Mouse (Mus musculus) liver, embryonic 16.5 days (tissue): Measurements from ENCODE around the gene Fam131b. TPM values are rescaled to one million over a fixed set of nuclear protein-coding genes. Genes with fewer than 3 reads are reported as not detected.

Experiments
- ATAC-seq: fragments of 200-750 bp; cut with Nextera tagmentation; 2 replicates; pipeline ENCODE4 v1.8.0; 2017; ENCODE audit warnings: low read depth, mild to moderate bottlenecking, moderate number of reproducible peaks, moderate library complexity
- H3K27ac ChIP-seq: fragments of 300-500 bp; sonication (generic); 2 replicates; pipeline ENCODE4 v1.5.1; 2014; ENCODE audit warnings: mild to moderate bottlenecking, low read length
- H3K27me3 ChIP-seq: fragments of 300-500 bp; sonication (generic); 2 replicates; pipeline ENCODE4 v1.6.1; 2014; ENCODE audit warnings: low read depth, low read length, mixed read lengths; ENCODE audit not compliant: control insufficient read depth, insufficient read depth
- H3K36me3 ChIP-seq: fragments of 300-500 bp; sonication (generic); 2 replicates; pipeline ENCODE4 v1.6.1; 2014; ENCODE audit warnings: mild to moderate bottlenecking; ENCODE audit not compliant: control insufficient read depth, insufficient read depth
- H3K4me1 ChIP-seq: fragments of 300-500 bp; sonication (generic); 2 replicates; pipeline ENCODE4 v1.6.1; 2014; ENCODE audit warnings: low read depth, low read length, mixed read lengths; ENCODE audit not compliant: control insufficient read depth
- H3K4me2 ChIP-seq: fragments of 300-500 bp; sonication (generic); 2 replicates; pipeline ENCODE4 v1.6.1; 2014; ENCODE audit warnings: low read depth, low read length, mixed read lengths
- H3K4me3 ChIP-seq: fragments of 300-500 bp; sonication (generic); 2 replicates; pipeline ENCODE4 v1.5.1; 2014; ENCODE audit warnings: low read depth, mild to moderate bottlenecking, low read length
- H3K9ac ChIP-seq: fragments of 300-500 bp; sonication (generic); 2 replicates; pipeline ENCODE4 v1.6.1; 2014; ENCODE audit warnings: low read depth, low read length
- H3K9me3 ChIP-seq: fragments of 300-500 bp; sonication (generic); replicated peaks from 2 replicates; pipeline ENCODE4 v1.6.1; 2016; ENCODE audit warnings: low read length; ENCODE audit not compliant: control insufficient read depth
- WGBS: fragments of 180-500 bp; shearing (Covaris S2); extraction: QIAGEN DNeasy Blood & Tissue Kit; methylation state at CpG from one replicate; pipeline ENCODE4 v1.1.7; 2014; ENCODE audit not compliant: insufficient replicate concordance; 5-methylcytosine and 5-hydroxymethylcytosine counted together
- polyA plus RNA-seq: library from polyadenylated mRNA; unstranded; fragments of >200 nt; fragmentation: Nextera tagmentation; extraction: Ambion mirVana; gene quantifications from 2 replicates; pipeline ENCODE4 v1.2.1, GENCODE M21; 2015

The Fam131b gene
- not detected in 2 replicates for polyA plus RNA-seq

GRCm38 (mm10) chr6:42324482-42325267, at the start of gene Fam131b:
TSS of gene Fam131b (minus strand) at chr6:42324643.
- H3K36me3 ChIP-seq, result no peaks in the 10 kb centered on the region
- H3K27ac ChIP-seq, result no peak within 1 kb of the TSS
- ATAC-seq, result no peak
- under 1% methylated on average over 53 of the region's 68 CpGs for WGBS
- no peak within 1 kb of the TSS for H3K9ac ChIP-seq
- H3K4me3 ChIP-seq, result peak within 1 kb of the TSS; percentile 45
- no peaks in the 10 kb centered on the region; the same call in 1 of the 2 replicates for H3K4me1 ChIP-seq
- peaks cover 53% of the 10 kb centered on the region for H3K27me3 ChIP-seq
- peak within 1 kb of the TSS; percentile 53 for H3K4me2 ChIP-seq
- H3K9me3 ChIP-seq, result no peaks in the 10 kb centered on the region

- H3K36me3 ChIP-seq, result no peaks in the 10 kb centered on the region
- no peaks in the 10 kb centered on the region for H3K27me3 ChIP-seq
- no peaks in the 10 kb centered on the region; the same call in 1 of the 2 replicates for H3K4me1 ChIP-seq
- WGBS, result 31% methylated on average over 7 of the region's 7 CpGs
- H3K4me2 ChIP-seq, result peak overlapping the region; percentile 66
- peak overlapping the region; percentile 52; the same call in 1 of the 2 replicates for H3K9ac ChIP-seq
- H3K4me3 ChIP-seq, result peak overlapping the region; percentile 58
- no peak for ATAC-seq
- no peaks in the 10 kb centered on the region for H3K9me3 ChIP-seq
- peak overlapping the region; percentile 37; the same call in 1 of the 2 replicates for H3K27ac ChIP-seq
These were observed 49.4 kb upstream of the Fam131b start for GRCm38 (mm10) chr6:42373669-42374430.

- Histone ChIP-seq H3K9ac (peak within 1 kb of the TSS; percentile 52), H3K36me3 (no peaks in the 10 kb centered on the region), H3K27ac (peak within 1 kb of the TSS; percentile 87), H3K27me3 (no peaks in the 10 kb centered on the region), H3K9me3 (no peaks in the 10 kb centered on the region), H3K4me3 (peak within 1 kb of the TSS; percentile 58), H3K4me2 (peak within 1 kb of the TSS; percentile 66), H3K4me1 (no peaks in the 10 kb centered on the region; the same call in 1 of the 2 replicates)
- ATAC-seq, result peak; percentile 85
- under 1% methylated on average over 34 of the region's 36 CpGs for WGBS
These were observed 48.5 kb upstream of the Fam131b start, which contains the start of gene Epha1 for GRCm38 (mm10) chr6:42372816-42373547. TSS of gene Epha1 (minus strand) at chr6:42373268.

GRCm38 (mm10) chr6:42372421-42372815, 48.0 kb upstream of the Fam131b start:
- WGBS, result 47% methylated on average over 9 of the region's 9 CpGs
- H3K4me3 ChIP-seq, result peak overlapping the region; percentile 58
- peak overlapping the region; percentile 44 for H3K27ac ChIP-seq

GRCm38 (mm10) chr6:42372001-42372400, 47.6 kb upstream of the Fam131b start:
- no peak overlapping the region for H3K27ac ChIP-seq
- peak overlapping the region; percentile 66 for H3K4me2 ChIP-seq
- H3K36me3 ChIP-seq, result no peaks in the 10 kb centered on the region
- H3K4me1 ChIP-seq, result no peaks in the 10 kb centered on the region; the same call in 1 of the 2 replicates
- H3K27me3 ChIP-seq, result no peaks in the 10 kb centered on the region
- WGBS, result 34% methylated on average over 3 of the region's 3 CpGs
- H3K9ac ChIP-seq, result no peak overlapping the region
- peak overlapping the region; percentile 58; the same call in 1 of the 2 replicates for H3K4me3 ChIP-seq
- ATAC-seq, result no peak
- no peaks in the 10 kb centered on the region for H3K9me3 ChIP-seq

More at GRCm38 (mm10) chr6:42372421-42372815, 48.0 kb upstream of the Fam131b start:
- Histone ChIP-seq H3K9ac (no peak overlapping the region), H3K4me1 (no peaks in the 10 kb centered on the region; the same call in 1 of the 2 replicates), H3K9me3 (no peaks in the 10 kb centered on the region), H3K4me2 (peak overlapping the region; percentile 66), H3K36me3 (no peaks in the 10 kb centered on the region), H3K27me3 (no peaks in the 10 kb centered on the region)
- peak; percentile 2; the same call in 1 of the 2 replicates for ATAC-seq

GRCm38 (mm10) chr6:42370630-42371363, 46.4 kb upstream of the Fam131b start:
- no peaks in the 10 kb centered on the region for H3K27me3 ChIP-seq
- H3K36me3 ChIP-seq, result no peaks in the 10 kb centered on the region
- no peak overlapping the region for H3K9ac ChIP-seq
- H3K4me2 ChIP-seq, result no peak overlapping the region
- no peaks in the 10 kb centered on the region for H3K9me3 ChIP-seq
- H3K4me3 ChIP-seq, result no peak overlapping the region
- H3K27ac ChIP-seq, result no peak overlapping the region
- WGBS, result 45% methylated on average over 4 of the region's 4 CpGs
- no peaks in the 10 kb centered on the region; the same call in 1 of the 2 replicates for H3K4me1 ChIP-seq
- ATAC-seq, result no peak

GRCm38 (mm10) chr6:42369870-42370269, 45.4 kb upstream of the Fam131b start:
- no peaks in the 10 kb centered on the region for H3K36me3 ChIP-seq
- WGBS, result 46% methylated on average over 3 of the region's 3 CpGs
- no peak overlapping the region for H3K4me3 ChIP-seq
- no peak overlapping the region for H3K27ac ChIP-seq
- ATAC-seq, result 0 out of 2 replicates have a peak, but pooled peaks have one; percentile 27
- no peaks in the 10 kb centered on the region for H3K9me3 ChIP-seq
- H3K4me2 ChIP-seq, result no peak overlapping the region
- H3K9ac ChIP-seq, result no peak overlapping the region
- no peaks in the 10 kb centered on the region; the same call in 1 of the 2 replicates for H3K4me1 ChIP-seq
- no peaks in the 10 kb centered on the region for H3K27me3 ChIP-seq

GRCm38 (mm10) chr6:42365215-42365614, 40.8 kb upstream of the Fam131b start:
- WGBS, result 59% methylated on average over 6 of the region's 6 CpGs

More at GRCm38 (mm10) chr6:42365215-42365614, 40.8 kb upstream of the Fam131b start:
- Histone ChIP-seq H3K4me2 (no peak overlapping the region), H3K9ac (no peak overlapping the region), H3K27me3 (no peaks in the 10 kb centered on the region), H3K9me3 (no peaks in the 10 kb centered on the region), H3K4me3 (no peak overlapping the region), H3K4me1 (no peaks in the 10 kb centered on the region), H3K27ac (no peak overlapping the region), H3K36me3 (no peaks in the 10 kb centered on the region)
- no peak for ATAC-seq
